Mouse (Mus musculus) liver, embryonic 14.5 days (tissue): ENCODE data around the gene Deaf1. TPM values are rescaled to one million over a fixed set of nuclear protein-coding genes. Genes with fewer than 3 reads are reported as not detected.

Source experiments
- ATAC-seq: fragments of 200-750 bp; cut with Nextera tagmentation; 2 replicates; pipeline ENCODE4 v1.8.0; 2017; ENCODE audit warnings: moderate number of reproducible peaks, mild to moderate bottlenecking, moderate library complexity; ENCODE audit not compliant: insufficient read depth
- DNase-seq, 3 experiments: peaks; one replicate each; pipeline ENCODE4 v3.0.0-alpha.2; 2012 to 2013; ENCODE audit warnings: low read depth in 3 of 3, low spot score in 3 of 3
- H3K27ac ChIP-seq: fragments of 300-500 bp; sonication (generic); 2 replicates; pipeline ENCODE4 v1.5.1; 2014; ENCODE audit warnings: moderate library complexity, mild to moderate bottlenecking, control low read depth, inconsistent platforms
- H3K27me3 ChIP-seq: fragments of 300-500 bp; sonication (generic); 2 replicates; pipeline ENCODE4 v1.6.1; 2014; ENCODE audit warnings: mild to moderate bottlenecking, low read length, moderate library complexity; ENCODE audit not compliant: control insufficient read depth, insufficient read depth
- H3K36me3 ChIP-seq: fragments of 300-500 bp; sonication (generic); replicated peaks from 2 replicates; pipeline ENCODE4 v1.6.1; 2014; ENCODE audit warnings: low read depth; ENCODE audit not compliant: control insufficient read depth, insufficient read depth
- H3K4me1 ChIP-seq, 2 experiments: fragments of 200-500 bp in 1 of 2; fragments of 300-500 bp in 1 of 2; sonication (generic) in 1 of 2; replicated peaks; 2 replicates each; pipeline ENCODE4 v1.6.1; 2012 to 2014; ENCODE audit warnings: antibody characterized with exemption in 1 of 2, inconsistent platforms in 1 of 2, low read length in 1 of 2; ENCODE audit not compliant: control insufficient read depth in 2 of 2, insufficient read depth in 2 of 2
- H3K4me2 ChIP-seq: fragments of 300-500 bp; sonication (generic); 2 replicates; pipeline ENCODE4 v1.6.1; 2014; ENCODE audit warnings: low read depth, mild to moderate bottlenecking, control low read depth, moderate library complexity
- H3K4me3 ChIP-seq, 2 experiments: fragments of 200-500 bp in 1 of 2; fragments of 300-500 bp in 1 of 2; sonication (generic) in 1 of 2; 2 replicates each; pipeline ENCODE4 v1.5.1; 2012 to 2014; ENCODE audit warnings: low read depth in 2 of 2, low read length in 2 of 2, mild to moderate bottlenecking in 2 of 2, control low read depth in 1 of 2, inconsistent platforms in 1 of 2, moderate library complexity in 1 of 2; ENCODE audit not compliant: insufficient read depth in 1 of 2
- H3K9ac ChIP-seq: fragments of 300-500 bp; sonication (generic); replicated peaks from 2 replicates; pipeline ENCODE4 v1.6.1; 2014; ENCODE audit warnings: mild to moderate bottlenecking, control low read depth, moderate library complexity
- H3K9me3 ChIP-seq: fragments of 300-500 bp; sonication (generic); 2 replicates; pipeline ENCODE4 v1.6.1; 2016; ENCODE audit warnings: low read length, mixed read lengths; ENCODE audit not compliant: control insufficient read depth
- CTCF ChIP-seq: IDR thresholded peaks from 2 replicates; pipeline ENCODE4 v1.5.1; 2016; ENCODE audit warnings: antibody characterized with exemption, low read depth, control low read depth
- EP300 ChIP-seq: IDR thresholded peaks from 2 replicates; pipeline ENCODE4 v1.6.1; 2016; ENCODE audit warnings: antibody characterized with exemption, low read depth
- WGBS: fragments of 180-500 bp; shearing (Covaris S2); extraction: QIAGEN DNeasy Blood & Tissue Kit; methylation state at CpG from one replicate; pipeline ENCODE4 v1.1.7; 2014; ENCODE audit not compliant: insufficient replicate concordance; 5-methylcytosine and 5-hydroxymethylcytosine counted together
- polyA plus RNA-seq, 2 experiments: library from polyadenylated mRNA; depleted of rRNA in 1 of 2; stranded (reverse) in 1 of 2; unstranded in 1 of 2; fragments of >200 nt; fragmentation: Nextera tagmentation in 1 of 2; extraction: Ambion mirVana in 1 of 2; gene quantifications; 2 replicates each; pipeline versions ENCODE4 v1.2.1 to v1.2.3; 2012 to 2014

The Deaf1 gene
- polyA plus RNA-seq, 2 experiments, result 7.8 to 11.1 TPM

DNA sequence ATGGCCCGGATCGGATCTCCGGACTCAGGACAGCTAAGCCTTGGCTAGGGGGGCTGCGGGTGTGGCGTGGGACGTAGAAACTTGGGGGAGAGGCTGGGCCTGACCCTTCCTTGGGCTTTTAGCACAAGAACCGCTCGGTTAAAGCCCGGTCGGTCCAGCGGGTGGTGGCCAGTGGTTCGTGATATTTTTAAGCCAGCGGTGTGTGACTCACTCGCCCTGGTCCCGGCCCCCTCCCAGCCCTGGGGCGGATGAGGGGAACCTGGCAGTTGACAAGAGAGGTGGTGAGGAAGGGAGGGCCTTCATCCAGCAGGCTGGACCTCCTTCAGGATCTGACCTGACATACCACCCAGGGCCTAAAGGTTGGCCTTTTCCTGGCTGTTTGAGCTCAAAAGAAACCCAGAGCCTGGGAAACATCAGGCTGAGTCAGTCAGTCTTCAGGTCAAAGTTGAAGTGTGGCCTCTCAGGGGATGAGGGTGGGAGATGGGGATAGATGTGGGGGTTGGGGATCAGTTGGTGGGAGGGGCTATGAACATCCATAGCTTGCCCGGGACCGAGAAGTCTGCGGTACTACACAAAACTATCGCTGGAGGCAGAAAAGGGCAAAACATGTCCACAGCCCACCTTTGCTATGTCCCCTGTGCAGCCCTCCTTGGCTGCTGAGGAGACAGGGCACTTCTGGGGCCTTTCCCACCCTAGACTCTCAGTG, 11.9 kb upstream of the Deaf1 start:
- 55% methylated on average over 20 of the region's 20 CpGs for WGBS
- TF ChIP-seq CTCF (no peak), EP300 (no peak)
- Histone ChIP-seq H3K9ac (no peak overlapping the region), H3K4me3 (peak overlapping the region; percentile 21 to 39; a peak in 3 of 4 replicates), H3K4me1 (peaks cover 8 to 14% of the 10 kb centered on the region in 2 experiments), H3K27me3 (no peaks in the 10 kb centered on the region), H3K36me3 (no peaks in the 10 kb centered on the region), H3K27ac (no peak overlapping the region), H3K4me2 (peak overlapping the region; percentile 64), H3K9me3 (no peaks in the 10 kb centered on the region)
- no peak for DNase-seq
- no peak for ATAC-seq

DNA sequence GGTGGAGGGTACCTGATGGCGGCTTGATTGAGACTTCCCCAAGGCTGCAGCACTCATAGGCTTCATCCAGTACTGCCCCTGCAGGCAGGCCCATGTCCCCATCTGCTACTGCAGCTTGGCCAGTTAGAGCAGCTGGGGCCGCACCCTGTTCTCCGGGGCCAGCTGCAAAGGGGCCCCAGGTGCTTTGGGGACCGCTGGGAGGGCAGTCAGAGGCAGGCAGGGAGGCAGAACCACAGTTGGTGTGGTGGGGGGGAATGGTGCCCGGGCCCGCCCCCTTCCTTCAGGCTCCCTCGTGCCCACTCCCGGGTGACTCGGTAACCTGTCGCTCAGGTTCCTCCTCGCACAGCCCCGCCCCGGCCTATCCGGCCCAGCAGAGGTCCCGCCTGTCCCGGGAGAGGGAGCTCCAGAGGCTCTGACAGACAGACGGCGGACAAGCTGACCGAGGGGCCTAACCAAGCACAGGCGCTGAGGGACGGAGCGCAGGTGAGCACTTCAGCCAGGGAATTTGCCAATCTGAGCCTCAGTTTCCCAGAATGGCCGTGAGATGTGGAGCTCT, 11.2 kb upstream of the Deaf1 start, which contains the start of gene Eps8l2:
TSS of gene Eps8l2 (plus strand) at position 305 of the 556 bp plus-strand sequence.
- Histone ChIP-seq H3K9ac (peak within 1 kb of the TSS; percentile 18; the same call in 1 of the 2 replicates), H3K27ac (no peak within 1 kb of the TSS), H3K4me2 (peak within 1 kb of the TSS; percentile 64), H3K4me3 (peak within 1 kb of the TSS; percentile 21 to 39; a peak in 3 of 4 replicates), H3K36me3 (no peaks in the 10 kb centered on the region), H3K9me3 (no peaks in the 10 kb centered on the region), H3K27me3 (no peaks in the 10 kb centered on the region), H3K4me1 (peaks cover 8 to 9% of the 10 kb centered on the region in 2 experiments)
- TF ChIP-seq EP300, result no peak
- no peak; the same call in 1 of the 2 replicates for TF ChIP-seq CTCF
- 9% methylated on average over 23 of the region's 23 CpGs for WGBS
- no peak for DNase-seq
- peak; percentile 59 for ATAC-seq

DNA sequence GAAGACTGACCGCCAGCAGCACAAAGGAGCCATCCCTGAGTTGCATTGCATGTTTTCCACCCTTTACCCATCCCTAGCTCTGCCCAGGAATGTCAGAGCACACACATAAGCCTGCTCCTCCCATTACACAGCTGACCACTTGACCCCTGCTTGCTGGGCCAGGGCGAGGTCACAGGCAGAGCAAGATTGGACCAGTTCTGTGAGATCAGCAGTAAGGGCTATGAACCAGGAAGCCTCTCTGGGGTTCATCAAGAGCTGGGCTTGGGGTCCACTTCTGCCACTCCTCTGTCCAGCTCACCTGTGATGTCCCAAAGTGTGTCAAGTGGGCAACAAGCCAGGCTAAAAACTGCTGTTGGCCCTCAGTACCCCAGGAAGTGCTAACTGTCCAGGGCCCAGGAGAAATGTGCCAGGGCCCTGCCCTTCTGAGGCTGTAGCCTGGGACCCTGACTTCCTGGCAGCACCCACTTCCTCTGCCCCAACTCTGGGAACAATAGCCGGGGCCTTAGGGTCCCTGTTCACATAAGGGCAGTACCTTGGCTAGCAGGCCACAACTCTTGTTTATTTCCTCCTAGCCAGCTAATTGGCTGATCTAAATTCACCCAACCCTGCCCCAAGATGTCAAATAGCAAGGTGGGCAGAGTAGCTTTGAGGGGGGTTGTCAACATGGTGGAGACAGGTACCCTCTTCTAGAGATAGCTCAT, 10.4 kb upstream of the Deaf1 start:
- no peak overlapping the region for H3K4me3 ChIP-seq
- no peaks in the 10 kb centered on the region for H3K9me3 ChIP-seq
- no peaks in the 10 kb centered on the region for H3K27me3 ChIP-seq
- no peak overlapping the region for H3K9ac ChIP-seq
- H3K4me1 ChIP-seq, result peaks cover 7 to 8% of the 10 kb centered on the region in 2 experiments; a peak in 3 of 4 replicates
- 57% methylated on average over 3 of the region's 3 CpGs for WGBS
- DNase-seq (no peak), ATAC-seq (no peak)
- no peak for TF ChIP-seq EP300
- no peak for TF ChIP-seq CTCF
- no peak overlapping the region for H3K27ac ChIP-seq
- no peaks in the 10 kb centered on the region; the same call in 1 of the 2 replicates for H3K36me3 ChIP-seq
- peak overlapping the region; percentile 64; the same call in 1 of the 2 replicates for H3K4me2 ChIP-seq

DNA sequence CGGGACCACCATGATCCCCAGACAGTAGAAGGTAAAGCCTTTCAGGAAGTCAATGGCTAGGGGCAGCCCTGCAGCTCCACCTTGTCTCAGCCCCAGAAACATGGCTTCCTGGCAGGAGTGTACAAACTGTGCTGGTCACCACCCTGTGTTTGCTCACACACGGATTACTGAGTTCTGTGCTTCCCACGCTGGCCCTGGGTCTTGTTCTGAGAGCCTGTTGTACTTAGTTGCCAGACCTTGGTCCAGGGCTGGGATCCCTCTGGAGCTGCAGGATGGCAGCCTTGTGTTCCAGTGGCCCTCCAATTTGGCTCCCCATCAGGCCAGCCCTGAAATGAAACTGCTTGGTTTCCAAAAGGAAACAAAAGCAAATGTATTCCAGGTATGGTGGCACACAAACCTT, 8.8 kb upstream of the Deaf1 start:
- TF ChIP-seq EP300 (no peak), CTCF (no peak)
- H3K9ac ChIP-seq, result no peak overlapping the region
- no peak overlapping the region for H3K27ac ChIP-seq
- WGBS, result 69% methylated on average over 3 of the region's 3 CpGs
- H3K4me1 ChIP-seq, result peaks cover 7 to 8% of the 10 kb centered on the region in 2 experiments; a peak in 3 of 4 replicates
- ATAC-seq (no peak), DNase-seq (no peak)
- no peaks in the 10 kb centered on the region for H3K27me3 ChIP-seq
- no peaks in the 10 kb centered on the region for H3K9me3 ChIP-seq
- H3K4me2 ChIP-seq, result no peak overlapping the region
- H3K4me3 ChIP-seq, result no peak overlapping the region
- H3K36me3 ChIP-seq, result no peaks in the 10 kb centered on the region; the same call in 1 of the 2 replicates

DNA sequence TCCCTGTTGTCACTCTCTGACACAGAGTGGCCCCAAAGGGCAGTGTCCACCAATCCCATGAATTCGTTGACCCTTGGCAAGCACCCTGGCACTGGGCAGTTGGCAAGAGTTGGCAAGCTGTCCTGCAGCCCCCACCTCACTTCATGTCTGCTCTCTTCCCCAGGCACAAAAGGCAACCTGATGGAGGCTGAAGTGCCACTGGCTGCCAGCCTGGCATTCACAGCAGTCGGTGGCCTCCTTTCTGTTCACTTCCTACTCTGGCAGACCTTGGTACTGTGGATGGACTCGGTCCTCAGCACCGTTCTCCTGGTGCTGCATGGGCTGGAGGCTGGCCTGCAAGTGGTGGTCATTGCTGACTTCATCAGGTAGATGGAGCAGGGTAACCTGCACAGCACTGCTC, 8.2 kb upstream of the Deaf1 start:
- no peak overlapping the region for H3K4me2 ChIP-seq
- WGBS, result 75% methylated on average over 4 of the region's 4 CpGs
- no peak overlapping the region for H3K9ac ChIP-seq
- TF ChIP-seq EP300 (no peak), CTCF (no peak)
- no peak for ATAC-seq
- no peak overlapping the region for H3K27ac ChIP-seq
- H3K27me3 ChIP-seq, result no peaks in the 10 kb centered on the region
- H3K9me3 ChIP-seq, result no peaks in the 10 kb centered on the region
- H3K4me3 ChIP-seq, result no peak overlapping the region
- H3K36me3 ChIP-seq, result no peaks in the 10 kb centered on the region; the same call in 1 of the 2 replicates
- no peak for DNase-seq
- peaks cover 7 to 8% of the 10 kb centered on the region in 2 experiments; a peak in 3 of 4 replicates for H3K4me1 ChIP-seq
